ENCODE assay signal across 18 mouse cellular contexts in the genomic region with DNA sequence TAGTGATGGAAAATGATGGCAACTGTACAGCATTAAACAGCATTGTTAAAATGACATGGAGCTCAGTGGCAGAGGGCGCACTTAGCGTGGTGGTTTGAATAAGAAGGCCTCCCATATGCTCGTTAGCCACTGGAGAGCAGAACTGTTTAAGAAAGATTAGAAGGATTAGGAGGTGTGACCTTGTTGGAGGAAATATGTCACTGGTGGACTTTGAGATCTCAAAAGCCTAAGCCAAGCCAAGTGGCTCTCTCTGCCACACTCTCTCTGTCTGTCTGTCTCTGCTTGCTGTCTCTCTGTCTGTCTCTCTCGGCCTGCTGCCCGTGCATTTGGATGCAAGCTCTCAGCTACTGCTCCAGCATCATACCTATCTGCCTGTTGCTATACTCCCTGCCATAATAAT.
"Had no signal": no experiment of that assay in that cellular context is flagged by ENCODE, and none has a peak within 500 bp of the region (broad histone marks: within the 10 kb centered on the region; RNA-seq: fewer than 3 reads in every experiment).

No protein-coding gene starts in this region.

- DNase-seq: liver, embryonic 13.5 days; liver, postnatal 0 days; lung, adult 2 months; lung, postnatal 4 days; right cerebral cortex, adult 18-20 months; right cerebral cortex, postnatal 25 days; right cerebral cortex, postnatal 4 days; spleen, adult 18-20 months; thymus, adult 18-20 months; thymus, postnatal 14 days; thymus, postnatal 36 days had no signal

- H3K27ac ChIP-seq: liver, embryonic 13.5 days; liver, embryonic 15.5 days; lung, embryonic 15.5 days; midbrain, embryonic 13.5 days; midbrain, embryonic 15.5 days; neural tube, embryonic 12.5 days had no signal

- H3K4me3 ChIP-seq: liver, embryonic 13.5 days; liver, embryonic 15.5 days; lung, embryonic 15.5 days; megakaryocyte, embryonic 14.5 days; midbrain, embryonic 13.5 days; midbrain, embryonic 15.5 days; neural tube, embryonic 12.5 days had no signal

- ATAC-seq: liver, postnatal 0 days; lung, postnatal 0 days; midbrain, embryonic 13.5 days; midbrain, embryonic 15.5 days had no signal

- H3K36me3 ChIP-seq: liver, embryonic 13.5 days; liver, embryonic 15.5 days; lung, embryonic 15.5 days; midbrain, embryonic 13.5 days; midbrain, embryonic 15.5 days; neural tube, embryonic 12.5 days had no signal
